Mouse (Mus musculus) adrenal gland, postnatal 14 days (tissue): Measurements from ENCODE around the gene Tollip. TPM values are rescaled to one million over a fixed set of nuclear protein-coding genes. Genes with fewer than 3 reads are reported as not detected.

Source experiments
- DNase-seq: peaks from one replicate; pipeline ENCODE4 v3.0.0; 2021; ENCODE audit warnings: mixed read lengths
- long read RNA-seq, 2 experiments: library from polyadenylated mRNA; stranded (forward); transcript quantifications; one replicate each; pipeline ENCODE4 v2.0.0; 2021
- total RNA-seq: library from RNA; stranded (reverse); gene quantifications from 2 replicates; pipeline ENCODE4 v1.2.3, GENCODE M21; 2021

Gene Tollip
- 47.8 and 52.5 TPM in 2 replicates for total RNA-seq
- long read RNA-seq, experiment 1, transcript Tollip-201 (6 exons, 3,788 nt) = major isoform, 85 of 104 reads
- long read RNA-seq, experiment 1, partial matches to known transcripts = 5 of 104 reads
- long read RNA-seq, experiment 1, other reads (novel, unspliced or antisense) = 12 of 104 reads
- long read RNA-seq, experiment 2, transcript Tollip-201 (6 exons, 3,788 nt) = major isoform, 64 of 90 reads
- long read RNA-seq, experiment 2, transcript Tollip-203 (7 exons, 1,892 nt) = minor isoform, 8 of 90 reads
- long read RNA-seq, experiment 2, partial matches to known transcripts = 9 of 90 reads
- long read RNA-seq, experiment 2, other reads (novel, unspliced or antisense) = 9 of 90 reads

GRCm38 (mm10) chr7:141918407-141918806, at the start of gene Tollip:
Gene Tollip, minus strand, starts transcription at chr7:141918507.
- no peak for DNase-seq

DNA sequence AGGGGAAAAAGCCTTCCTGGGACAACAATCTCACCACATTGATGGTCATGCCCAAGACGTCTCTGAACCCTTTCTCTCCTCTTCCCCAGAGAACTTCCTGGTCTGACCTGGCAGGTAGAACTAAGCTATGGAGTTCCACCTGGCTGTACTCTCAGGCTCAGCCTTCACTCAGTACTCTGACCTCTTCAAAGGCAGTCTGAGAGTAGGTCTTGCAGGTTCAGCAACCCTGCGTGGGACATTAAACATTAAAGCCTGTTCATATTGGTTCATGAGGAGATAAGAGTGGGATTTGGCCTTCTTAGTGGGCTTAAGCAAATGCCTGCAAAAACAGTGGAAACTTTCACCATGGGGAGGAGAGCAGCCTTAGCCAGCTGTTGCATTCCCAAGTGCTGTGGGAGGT, 48.0 kb upstream of the Tollip start:
- DNase-seq = no peak

- no peak for DNase-seq
Observed at GRCm38 (mm10) chr7:141962521-141962920, 44.2 kb upstream of the Tollip start.

DNA sequence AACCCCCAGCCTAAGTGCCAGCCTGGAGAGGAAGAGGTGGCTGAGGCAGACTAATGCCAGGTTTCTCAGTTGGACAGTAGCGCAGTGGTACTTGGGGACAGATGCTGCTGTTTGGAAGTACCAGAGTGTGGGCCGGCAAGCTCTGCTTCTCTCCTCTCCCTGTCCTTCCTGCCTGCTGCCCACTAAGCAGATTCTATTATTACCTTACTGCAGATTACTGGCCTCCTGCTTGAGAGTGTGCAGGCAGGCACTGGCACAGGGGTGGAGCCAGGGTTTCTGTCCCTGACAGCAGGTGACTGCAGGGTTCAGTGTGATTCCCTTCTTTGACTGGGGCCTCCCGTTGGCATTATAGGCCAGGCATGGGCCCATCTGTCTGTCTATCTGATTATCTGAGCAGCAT, 43.2 kb upstream of the Tollip start:
- no peak for DNase-seq

- no peak for DNase-seq
Observed at GRCm38 (mm10) chr7:141960926-141961325, 42.6 kb upstream of the Tollip start.

- DNase-seq = peak; percentile 47
Observed at GRCm38 (mm10) chr7:141959133-141959532, 40.8 kb upstream of the Tollip start.

GRCm38 (mm10) chr7:141958211-141958610, 39.9 kb upstream of the Tollip start:
- no peak for DNase-seq

DNA sequence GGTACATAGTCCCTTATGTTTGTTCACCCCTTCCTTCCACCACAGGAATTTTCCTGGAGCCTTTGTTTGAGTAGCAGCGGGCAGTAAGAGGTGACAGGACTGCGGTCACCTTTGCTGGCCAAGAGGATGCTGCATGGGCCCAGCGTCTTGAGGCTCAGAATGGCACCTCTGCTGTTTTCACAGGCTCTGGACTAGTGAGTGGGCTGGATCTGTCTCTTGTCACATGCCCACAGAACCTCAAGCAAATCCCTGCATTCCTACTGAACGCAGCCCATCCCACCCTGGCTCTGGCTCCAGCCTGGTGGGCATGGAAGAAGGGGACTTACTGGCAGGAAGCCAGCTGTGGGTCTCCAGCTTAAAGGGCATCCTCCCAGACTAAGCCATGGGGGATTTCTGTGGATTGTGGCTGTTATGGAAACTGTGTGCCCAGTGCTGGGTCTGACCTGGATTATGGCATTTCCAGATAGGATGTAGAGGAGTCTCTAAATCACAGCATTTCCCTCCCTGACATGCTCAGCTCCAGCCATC, 39.3 kb upstream of the Tollip start:
- no peak for DNase-seq

DNA sequence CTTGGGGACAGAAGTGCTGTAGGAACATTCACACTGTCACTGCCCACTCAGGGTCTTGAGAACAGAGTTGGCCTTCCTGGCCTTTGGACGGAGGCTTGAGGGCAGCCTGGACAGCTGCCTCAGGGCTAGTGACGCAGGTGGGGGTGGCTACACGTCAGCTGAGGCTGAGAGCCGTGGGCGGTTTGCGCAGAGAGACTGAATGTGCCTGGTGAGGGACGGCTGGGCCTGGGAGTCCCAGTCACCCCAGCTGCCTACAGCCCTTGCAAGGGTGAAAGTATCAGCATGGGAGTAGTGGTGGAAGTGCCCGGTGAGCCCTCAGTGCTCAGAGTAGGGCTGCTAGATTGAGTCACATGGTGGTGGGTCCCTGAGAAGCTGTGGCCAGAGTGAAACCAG, 37.9 kb upstream of the Tollip start:
- DNase-seq = no peak

- no peak for DNase-seq
Observed at GRCm38 (mm10) chr7:141955565-141956173, 37.4 kb upstream of the Tollip start.

GRCm38 (mm10) chr7:141953616-141954015, 35.3 kb upstream of the Tollip start:
- DNase-seq = no peak

DNA sequence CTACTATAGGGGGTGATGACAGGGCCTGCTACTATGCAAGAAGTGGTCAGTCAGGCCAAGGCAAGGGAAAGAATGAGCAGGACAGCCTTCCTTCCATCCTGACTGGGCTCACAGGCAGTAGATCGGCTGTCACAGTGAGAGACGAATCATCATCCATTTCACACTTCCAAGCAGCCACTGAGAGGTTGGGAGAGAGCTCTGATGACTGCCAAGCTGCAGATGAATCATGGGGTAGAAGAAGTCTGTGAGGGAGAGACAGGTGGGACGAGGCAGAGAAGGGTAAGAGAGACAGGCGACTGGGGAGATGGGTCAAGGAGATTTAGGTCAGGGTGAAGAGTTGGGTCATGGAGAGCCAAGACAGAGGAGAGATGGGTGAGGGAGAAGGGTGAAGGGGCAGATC, 34.6 kb upstream of the Tollip start:
- no peak for DNase-seq

DNA sequence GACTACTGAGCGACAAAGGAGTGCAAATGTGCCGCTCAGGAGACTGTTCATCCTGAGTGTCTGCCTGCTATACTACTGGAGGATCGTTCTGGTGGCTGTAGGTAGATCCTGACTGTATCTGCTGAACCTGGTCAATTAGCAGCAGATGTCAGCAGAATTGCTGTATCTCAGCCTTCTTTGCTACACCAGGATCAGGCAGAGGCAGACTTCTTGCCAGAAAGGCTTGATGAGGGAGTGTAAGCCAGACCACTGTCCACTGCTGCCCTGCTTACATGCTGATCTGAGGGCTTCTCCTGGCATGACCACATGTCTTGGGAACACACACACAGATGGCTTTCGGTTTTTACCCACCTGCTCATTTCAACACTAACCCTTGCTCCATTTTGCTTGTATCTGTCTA, 33.5 kb upstream of the Tollip start:
- DNase-seq = no peak

GRCm38 (mm10) chr7:141950104-141951013, 32.1 kb upstream of the Tollip start:
- DNase-seq = peak; percentile 23

GRCm38 (mm10) chr7:141949799-141950103, 31.4 kb upstream of the Tollip start:
- DNase-seq = no peak

DNA sequence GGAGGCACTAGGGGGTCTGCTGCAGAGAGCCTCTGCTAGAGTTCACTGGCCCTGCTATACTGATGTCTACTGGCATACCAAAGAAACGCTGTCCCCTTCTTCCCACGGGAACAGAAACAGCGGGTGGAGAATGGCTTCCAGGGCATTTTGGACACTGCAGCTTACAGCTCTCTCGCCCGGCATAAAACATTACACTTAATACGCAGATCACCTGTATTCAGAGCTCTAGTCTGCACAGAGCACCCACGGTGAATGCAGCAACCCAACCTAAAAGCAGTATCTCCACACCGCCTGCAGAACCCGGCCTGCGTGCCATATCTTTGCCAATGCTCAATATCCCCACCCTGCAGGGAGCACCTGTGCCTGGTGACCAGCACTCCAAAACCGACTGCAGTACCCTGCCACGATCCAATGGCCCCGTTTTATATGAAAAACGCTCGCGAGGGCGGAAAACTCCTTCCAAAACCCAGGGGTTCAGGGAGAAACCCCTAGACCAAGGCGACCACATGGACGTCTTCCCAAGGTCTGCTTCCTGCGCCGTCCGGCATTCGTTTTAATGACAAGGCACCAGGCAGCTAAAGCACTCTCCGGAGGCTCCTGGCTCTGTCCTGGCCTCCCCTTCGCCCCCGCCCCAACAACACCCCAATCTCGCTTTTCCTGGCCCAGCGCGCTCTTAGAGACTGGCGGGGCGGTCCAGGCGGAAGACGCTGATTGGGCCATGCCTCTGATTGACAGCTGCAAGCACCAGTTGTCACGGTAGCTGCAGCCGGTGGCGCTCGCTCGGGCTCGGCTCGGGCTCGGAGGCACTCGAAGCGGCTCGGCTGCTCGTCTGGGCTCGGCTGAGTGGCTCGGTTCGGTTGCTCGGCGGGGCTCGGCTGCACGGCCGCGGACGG, 30.8 kb upstream of the Tollip start, which contains the start of gene Brsk2:
Gene Brsk2, plus strand, starts transcription at position 846 of the 893 bp plus-strand sequence.
- peak; percentile 97 for DNase-seq

- no peak for DNase-seq
Observed at GRCm38 (mm10) chr7:141948045-141948444, 29.7 kb upstream of the Tollip start.

- no peak for DNase-seq
Observed at GRCm38 (mm10) chr7:141947512-141947911, 29.2 kb upstream of the Tollip start.

GRCm38 (mm10) chr7:141945927-141946326, 27.6 kb upstream of the Tollip start:
- DNase-seq = peak; percentile 17

- DNase-seq = no peak
Observed at GRCm38 (mm10) chr7:141943444-141943843, 25.1 kb upstream of the Tollip start.

GRCm38 (mm10) chr7:141934951-141935350, 16.6 kb upstream of the Tollip start:
- DNase-seq = no peak
